Mouse (Mus musculus) thymus, postnatal 36 days (tissue): ENCODE data around the gene Dnaaf1.

Experiments
- DNase-seq, 2 experiments: peaks; one replicate each; pipeline ENCODE4 v3.0.0; 2022; ENCODE audit warnings: mixed read lengths in 2 of 2

Dnaaf1 gene

DNA sequence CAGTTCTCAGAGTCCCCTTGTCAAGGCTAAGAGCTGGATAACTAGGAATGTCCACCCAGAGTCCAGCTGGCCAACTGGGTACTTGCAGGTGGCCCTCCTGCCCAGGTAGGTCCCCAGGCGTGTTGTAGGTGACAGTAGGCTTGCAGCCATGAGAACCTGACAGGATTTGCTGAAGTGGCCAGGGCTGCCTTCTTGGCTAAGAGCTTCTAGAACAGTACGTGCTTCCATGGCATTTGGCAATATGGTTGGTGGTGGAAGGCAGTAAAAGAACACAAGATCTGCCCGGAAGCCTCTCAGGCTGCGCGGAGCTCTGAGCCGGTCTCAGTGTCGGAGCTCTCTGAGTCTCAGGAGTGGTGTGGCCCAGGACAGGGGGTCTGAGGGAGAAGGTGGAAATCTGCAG, 49.9 kb downstream of the Dnaaf1 start:
- no peak for DNase-seq

- DNase-seq, result no peak
These were observed 50.8 kb downstream of the Dnaaf1 start for GRCm38 (mm10) chr8:119625788-119626187.

GRCm38 (mm10) chr8:119627199-119627598, 52.2 kb downstream of the Dnaaf1 start:
- DNase-seq, result no peak

- DNase-seq, result no peak
These were observed 52.8 kb downstream of the Dnaaf1 start for GRCm38 (mm10) chr8:119627613-119628359.

DNA sequence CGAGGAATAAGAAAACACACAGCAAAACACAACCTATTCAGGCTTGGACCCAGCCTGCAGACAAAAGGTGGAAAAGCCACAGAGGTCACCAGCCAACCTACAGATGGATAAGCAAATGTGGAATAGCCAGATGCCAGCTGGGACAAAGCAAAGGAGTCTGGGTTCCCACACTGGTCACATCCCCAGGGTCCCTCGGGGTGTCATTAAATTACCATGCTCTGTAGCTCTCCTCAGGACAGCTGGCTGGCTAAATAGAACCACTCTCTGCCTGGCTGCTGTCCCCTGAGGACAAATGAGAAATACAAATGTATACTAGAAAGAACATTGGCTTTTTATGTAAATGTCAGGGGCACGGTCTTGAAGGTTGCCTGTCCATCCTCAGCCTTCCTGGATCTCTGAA, 55.8 kb downstream of the Dnaaf1 start:
- DNase-seq, result no peak

GRCm38 (mm10) chr8:119632246-119632645, 57.2 kb downstream of the Dnaaf1 start:
- no peak for DNase-seq

GRCm38 (mm10) chr8:119632909-119633308, 57.9 kb downstream of the Dnaaf1 start:
- no peak for DNase-seq

GRCm38 (mm10) chr8:119634616-119635336, 59.7 kb downstream of the Dnaaf1 start:
- no peak for DNase-seq

DNA sequence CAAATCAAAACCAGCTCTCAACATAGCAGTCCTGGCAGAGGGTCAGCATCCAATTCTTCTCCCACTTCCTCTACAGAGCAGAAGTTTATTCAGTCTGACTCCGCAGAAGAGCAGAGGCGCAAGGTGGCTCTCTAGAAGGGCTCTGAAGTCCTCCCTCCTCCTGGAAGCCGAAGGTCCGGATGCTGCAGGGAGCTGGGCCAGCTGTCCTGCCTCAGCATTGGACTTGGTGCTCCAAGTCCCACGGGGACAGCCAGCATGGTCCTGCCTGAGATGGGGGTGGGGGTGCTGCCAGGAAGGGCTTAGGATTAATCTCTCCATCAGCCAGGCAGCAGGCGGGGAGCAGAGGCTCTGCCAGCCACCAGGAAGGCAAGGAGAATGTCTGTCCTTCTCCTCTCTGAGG, 60.3 kb downstream of the Dnaaf1 start, which contains the start of gene Kcng4:
Gene Kcng4 (minus strand): TSS at position 303 of the 400 bp plus-strand sequence.
- DNase-seq, result no peak

GRCm38 (mm10) chr8:119635958-119636357, 60.9 kb downstream of the Dnaaf1 start:
- no peak for DNase-seq

DNA sequence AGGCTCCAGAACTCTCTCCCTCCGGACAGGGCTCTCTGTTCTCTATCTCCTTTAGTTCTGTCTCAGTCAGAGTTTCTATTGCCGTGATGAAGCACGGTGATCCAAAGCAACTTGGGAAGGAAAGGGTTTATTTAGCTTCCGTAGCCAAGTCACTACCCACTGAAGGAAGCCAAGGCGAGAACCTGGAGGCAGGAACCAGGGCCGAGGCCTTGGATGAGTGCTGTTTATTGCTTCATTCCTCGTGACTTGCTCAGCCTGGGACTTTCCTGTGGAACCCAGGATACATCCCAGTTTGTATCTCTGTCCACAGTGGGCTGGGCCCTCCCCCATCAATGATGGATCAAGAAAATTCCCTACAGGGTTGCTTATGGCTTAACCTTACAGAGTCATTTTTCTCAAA, 61.7 kb downstream of the Dnaaf1 start:
- DNase-seq, result no peak

GRCm38 (mm10) chr8:119637381-119637780, 62.3 kb downstream of the Dnaaf1 start:
- DNase-seq, result no peak

- DNase-seq, result no peak
These were observed 63.2 kb downstream of the Dnaaf1 start for GRCm38 (mm10) chr8:119638261-119638660.

- DNase-seq, result no peak
These were observed 64.8 kb downstream of the Dnaaf1 start for GRCm38 (mm10) chr8:119639798-119640197.

DNA sequence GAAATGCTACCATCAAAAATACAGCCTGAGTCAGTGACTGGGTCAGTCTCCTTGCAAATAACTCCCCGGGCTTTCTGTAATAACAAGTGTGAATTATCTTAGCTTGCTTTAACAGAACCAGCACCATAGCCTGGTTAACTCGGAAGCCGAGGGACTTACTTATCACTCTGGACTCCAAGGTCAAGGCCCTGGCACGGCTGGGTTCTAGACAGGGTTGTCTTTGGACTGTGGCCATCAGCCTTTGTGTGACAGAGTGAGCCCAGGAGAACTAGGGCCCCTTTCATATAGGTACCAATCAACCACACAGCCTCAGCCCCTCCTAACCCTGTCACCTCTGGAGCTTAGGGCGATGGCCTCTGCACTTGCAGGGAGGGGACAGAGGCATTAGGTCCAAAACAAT, 66.0 kb downstream of the Dnaaf1 start:
- DNase-seq, result no peak

- DNase-seq, result no peak
These were observed 67.9 kb downstream of the Dnaaf1 start for GRCm38 (mm10) chr8:119642960-119643359.

DNA sequence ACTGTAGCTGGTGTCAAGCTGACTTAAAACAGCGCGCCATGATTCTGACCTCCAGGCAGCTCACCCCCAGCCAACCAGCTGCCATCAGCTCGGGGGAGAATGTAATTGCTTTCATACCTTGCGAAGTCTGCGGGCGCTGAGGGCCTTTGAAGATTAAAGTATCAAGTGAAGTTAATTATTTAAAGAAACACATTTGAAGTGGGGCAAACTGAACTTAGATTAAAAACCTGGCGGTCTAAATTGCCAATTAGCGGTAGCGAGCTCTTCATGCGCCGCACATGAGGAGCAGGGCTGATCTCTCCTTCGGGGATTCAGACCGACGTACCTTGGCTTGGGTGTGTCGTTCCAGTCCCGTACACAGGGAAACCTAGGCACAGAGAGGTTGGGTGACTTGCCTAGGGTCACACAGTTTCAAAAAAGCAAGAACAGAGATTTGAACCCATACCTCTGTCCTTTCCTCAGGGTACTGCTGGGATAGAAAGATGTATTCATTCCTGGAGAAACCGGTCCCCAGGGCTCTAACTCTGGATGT, 69.5 kb downstream of the Dnaaf1 start:
- no peak for DNase-seq

DNA sequence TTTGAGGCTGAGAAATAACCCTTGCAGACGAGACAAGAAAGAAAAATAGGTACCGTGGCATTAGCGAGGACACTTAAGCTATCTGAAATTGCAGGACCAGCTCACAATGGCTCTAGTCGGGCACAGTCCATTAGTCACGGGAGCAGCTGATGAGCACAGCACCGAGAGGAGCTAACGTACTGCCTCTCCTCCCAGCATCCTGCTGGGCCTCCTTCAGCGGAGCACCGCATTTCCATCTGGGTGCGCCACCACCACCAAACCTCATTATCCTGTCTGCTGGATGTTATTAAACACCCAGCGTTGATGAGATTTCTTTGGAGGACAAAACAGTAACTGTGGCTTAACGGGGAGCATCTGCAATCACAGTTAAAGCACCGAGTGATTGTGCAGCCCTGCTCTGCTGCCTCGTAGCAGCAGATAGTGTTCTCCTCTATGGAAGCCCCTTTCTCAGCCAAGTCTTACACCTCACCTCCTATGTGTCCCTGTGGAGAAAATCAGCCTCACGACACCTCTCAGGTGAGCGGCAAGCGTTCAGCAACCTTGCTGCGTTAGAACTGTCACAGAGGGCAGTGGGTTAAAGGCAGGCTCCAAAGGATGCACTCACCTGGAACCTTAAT, 70.1 kb downstream of the Dnaaf1 start:
- DNase-seq, result no peak

- DNase-seq, result no peak
These were observed 71.2 kb downstream of the Dnaaf1 start for GRCm38 (mm10) chr8:119646197-119646596.

- DNase-seq, result no peak
These were observed 71.8 kb downstream of the Dnaaf1 start for GRCm38 (mm10) chr8:119646846-119647245.
